8 mouse cellular contexts compared by ENCODE assay signal in genomic region chr4:109147278-109148038, GRCm38 (mm10). TPM values are rescaled to one million over a fixed set of nuclear protein-coding genes. Genes with fewer than 3 reads are reported as not detected.
A peak's percentile ranks its signal among the peaks of the same experiment; 100 is the strongest.
DNase-seq lines count a peak whose midpoint lies in the region; ATAC-seq lines count a peak whose summit lies in the region.

No protein-coding gene starts in this region.

- H3K4me1 ChIP-seq in forebrain, embryonic 16.5 days (replicated peaks; ENCODE audit: control insufficient read depth, insufficient read depth, low read length): 0 out of 2 replicates have a peak, but pooled peaks cover 2% of the 10 kb centered on the region
- no peaks in the 10 kb centered on the region for H3K4me1 ChIP-seq in hindbrain, embryonic 16.5 days (ENCODE audit: control insufficient read depth, insufficient read depth, low read depth, low read length)
- no peaks in the 10 kb centered on the region for H3K4me1 ChIP-seq in limb, embryonic 11.5 days (ENCODE audit: control insufficient read depth, insufficient read depth, low read length)
- H3K4me1 ChIP-seq in midbrain, embryonic 13.5 days (replicated peaks): no peaks in the 10 kb centered on the region

- DNase-seq in urinary bladder, postnatal 14 days (ENCODE audit: low spot score): peak; percentile 53
- DNase-seq in urinary bladder, postnatal 10 days (ENCODE audit: low spot score): no peak
- peak; percentile 29 for DNase-seq in cerebellum, adult 11 months
- DNase-seq in limb, embryonic 11.5 days (ENCODE audit: low spot score): peak; percentile 47
- DNase-seq in spleen, postnatal 4 days (ENCODE audit: low spot score in 2 of 2): peak; percentile 26 to 66

- no peaks in the 10 kb centered on the region for H3K9me3 ChIP-seq in forebrain, embryonic 16.5 days (ENCODE audit: control insufficient read depth, low read length)
- no peaks in the 10 kb centered on the region for H3K9me3 ChIP-seq in hindbrain, embryonic 16.5 days (ENCODE audit: control insufficient read depth, low read length)
- no peaks in the 10 kb centered on the region for H3K9me3 ChIP-seq in limb, embryonic 11.5 days (ENCODE audit: control insufficient read depth, low read length)
- no peaks in the 10 kb centered on the region for H3K9me3 ChIP-seq in midbrain, embryonic 13.5 days

- H3K27ac ChIP-seq in forebrain, embryonic 16.5 days (ENCODE audit: low read length): no peak overlapping the region
- H3K27ac ChIP-seq in hindbrain, embryonic 16.5 days (ENCODE audit: low read depth, low read length): no peak overlapping the region
- H3K27ac ChIP-seq in limb, embryonic 11.5 days (replicated peaks; ENCODE audit: low read depth, low read length): no peak overlapping the region
- H3K27ac ChIP-seq in midbrain, embryonic 13.5 days: no peak overlapping the region

- 63% methylated on average over 11 of the region's 11 CpGs for WGBS in forebrain, embryonic 16.5 days
- WGBS in hindbrain, embryonic 16.5 days: 54% methylated on average over 11 of the region's 11 CpGs
- 61% methylated on average over 11 of the region's 11 CpGs for WGBS in limb, embryonic 11.5 days
- WGBS in midbrain, embryonic 13.5 days: 62% methylated on average over 11 of the region's 11 CpGs

- ATAC-seq in forebrain, embryonic 16.5 days: 0 out of 2 replicates have a peak, but pooled peaks have one; percentile 36
- ATAC-seq in hindbrain, embryonic 16.5 days: peak; percentile 60
- ATAC-seq in limb, embryonic 11.5 days (ENCODE audit: insufficient number of reproducible peaks, low FRiP score, low TSS enrichment, low read depth): no peak
- 0 out of 2 replicates have a peak, but pooled peaks have one; percentile 50 for ATAC-seq in midbrain, embryonic 13.5 days

- no peak overlapping the region for H3K4me2 ChIP-seq in forebrain, embryonic 16.5 days (ENCODE audit: low read length)
- no peak overlapping the region for H3K4me2 ChIP-seq in hindbrain, embryonic 16.5 days (ENCODE audit: low read length)
- no peak overlapping the region for H3K4me2 ChIP-seq in limb, embryonic 11.5 days (ENCODE audit: low read depth, severe bottlenecking)
- H3K4me2 ChIP-seq in midbrain, embryonic 13.5 days (replicated peaks): no peak overlapping the region

- H3K4me3 ChIP-seq in forebrain, embryonic 16.5 days (replicated peaks; ENCODE audit: low read length): no peak overlapping the region
- no peak overlapping the region for H3K4me3 ChIP-seq in hindbrain, embryonic 16.5 days (ENCODE audit: low read length)
- no peak overlapping the region for H3K4me3 ChIP-seq in limb, embryonic 11.5 days (ENCODE audit: low read depth, low read length)
- H3K4me3 ChIP-seq in midbrain, embryonic 13.5 days (replicated peaks): no peak overlapping the region

- H3K27me3 ChIP-seq in forebrain, embryonic 16.5 days (replicated peaks; ENCODE audit: control insufficient read depth, insufficient read depth, low read length): no peaks in the 10 kb centered on the region
- no peaks in the 10 kb centered on the region for H3K27me3 ChIP-seq in hindbrain, embryonic 16.5 days (replicated peaks; ENCODE audit: control insufficient read depth, insufficient read depth, low read length)
- H3K27me3 ChIP-seq in limb, embryonic 11.5 days (ENCODE audit: control insufficient read depth, insufficient read depth, low read length): no peaks in the 10 kb centered on the region
- no peaks in the 10 kb centered on the region for H3K27me3 ChIP-seq in midbrain, embryonic 13.5 days

- H3K9ac ChIP-seq in forebrain, embryonic 16.5 days (replicated peaks; ENCODE audit: low read depth, low read length): no peak overlapping the region
- H3K9ac ChIP-seq in hindbrain, embryonic 16.5 days (ENCODE audit: low read depth, low read length): no peak overlapping the region
- no peak overlapping the region for H3K9ac ChIP-seq in limb, embryonic 11.5 days (ENCODE audit: low read length)
- no peak overlapping the region for H3K9ac ChIP-seq in midbrain, embryonic 13.5 days (replicated peaks)

- H3K36me3 ChIP-seq in forebrain, embryonic 16.5 days (ENCODE audit: control insufficient read depth, insufficient read depth): no peaks in the 10 kb centered on the region
- no peaks in the 10 kb centered on the region for H3K36me3 ChIP-seq in hindbrain, embryonic 16.5 days (ENCODE audit: control insufficient read depth, insufficient read depth, low read length)
- H3K36me3 ChIP-seq in limb, embryonic 11.5 days (ENCODE audit: control insufficient read depth, insufficient read depth, low read length): 0 out of 2 replicates have a peak, but pooled peaks cover 2% of the 10 kb centered on the region
- H3K36me3 ChIP-seq in midbrain, embryonic 13.5 days: no peaks in the 10 kb centered on the region

RNA-seq across cellular contexts. Expression of gene Osbpl9, which starts 54.6 kb away (rescaled TPM):
- 76.9 and 86.5 TPM in 2 replicates for polyA plus RNA-seq in forebrain, embryonic 16.5 days (2015; fragmentation: Nextera tagmentation; extraction: Ambion mirVana)
- polyA plus RNA-seq in hindbrain, embryonic 16.5 days (2015; fragmentation: Nextera tagmentation; extraction: Ambion mirVana): 72.2 and 75.8 TPM in 2 replicates
- 71.9 and 75.5 TPM in 2 replicates for polyA plus RNA-seq in limb, embryonic 11.5 days (2014; fragmentation: Nextera tagmentation; extraction: Ambion mirVana)
- 80.0 and 83.8 TPM in 2 replicates for polyA plus RNA-seq in midbrain, embryonic 13.5 days (2015; fragmentation: Nextera tagmentation; extraction: Ambion mirVana)
